Mouse (Mus musculus): ENCODE results near the gene Clasp1.

DNA sequence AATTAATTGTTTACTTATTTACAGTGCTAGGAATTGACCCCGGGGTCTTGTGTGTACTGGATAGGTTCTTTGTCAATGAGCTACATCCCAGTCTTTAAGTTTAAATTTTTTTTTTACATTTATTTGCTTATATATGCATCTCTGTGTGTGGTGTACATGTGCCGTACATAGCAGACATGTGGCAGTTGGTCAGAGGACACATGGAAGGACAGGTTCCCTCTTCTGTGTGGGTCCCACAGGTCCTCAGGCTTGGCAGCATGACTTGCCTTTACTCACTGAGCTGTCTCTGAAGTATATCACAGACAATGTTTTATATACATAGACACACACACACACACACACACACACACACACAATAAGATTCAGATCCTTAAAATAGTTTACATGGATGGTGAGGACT lies 3.4 kb downstream of the Clasp1 start:
- TF ChIP-seq CTCF (IDR thresholded peaks at IDR 0.05; ENCODE audit: borderline replicate concordance, insufficient read depth, low read length): no peak
- no peak for TF ChIP-seq POLR2A (IDR thresholded peaks at IDR 0.05; ENCODE audit: low read depth, low read length)
